Mouse (Mus musculus): ENCODE results near the gene Disc1.

Gene Disc1

DNA sequence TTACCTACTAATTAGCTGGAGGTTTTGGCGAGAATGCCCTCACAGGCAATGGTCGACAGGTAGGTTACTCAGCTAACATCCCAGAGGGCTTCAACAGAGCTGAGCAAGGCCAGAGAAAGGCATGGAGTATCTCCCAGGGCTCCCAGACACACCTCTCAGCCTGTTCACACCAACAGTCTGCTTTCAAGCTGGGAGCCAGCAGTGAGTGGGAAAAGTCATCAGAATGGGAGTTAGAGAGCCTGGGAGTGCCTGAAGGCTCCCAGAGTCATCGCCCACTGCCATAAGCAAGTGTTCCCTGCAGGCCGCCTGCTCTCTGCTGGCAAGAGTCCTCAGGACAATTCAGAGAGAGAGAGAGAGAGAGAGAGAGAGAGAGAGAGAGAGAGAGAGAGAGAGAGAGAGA, 167.1 kb downstream of the Disc1 start:
- DNase-seq (ENCODE audit: low spot score in 2 of 2): peak; percentile 27 to 31

DNA sequence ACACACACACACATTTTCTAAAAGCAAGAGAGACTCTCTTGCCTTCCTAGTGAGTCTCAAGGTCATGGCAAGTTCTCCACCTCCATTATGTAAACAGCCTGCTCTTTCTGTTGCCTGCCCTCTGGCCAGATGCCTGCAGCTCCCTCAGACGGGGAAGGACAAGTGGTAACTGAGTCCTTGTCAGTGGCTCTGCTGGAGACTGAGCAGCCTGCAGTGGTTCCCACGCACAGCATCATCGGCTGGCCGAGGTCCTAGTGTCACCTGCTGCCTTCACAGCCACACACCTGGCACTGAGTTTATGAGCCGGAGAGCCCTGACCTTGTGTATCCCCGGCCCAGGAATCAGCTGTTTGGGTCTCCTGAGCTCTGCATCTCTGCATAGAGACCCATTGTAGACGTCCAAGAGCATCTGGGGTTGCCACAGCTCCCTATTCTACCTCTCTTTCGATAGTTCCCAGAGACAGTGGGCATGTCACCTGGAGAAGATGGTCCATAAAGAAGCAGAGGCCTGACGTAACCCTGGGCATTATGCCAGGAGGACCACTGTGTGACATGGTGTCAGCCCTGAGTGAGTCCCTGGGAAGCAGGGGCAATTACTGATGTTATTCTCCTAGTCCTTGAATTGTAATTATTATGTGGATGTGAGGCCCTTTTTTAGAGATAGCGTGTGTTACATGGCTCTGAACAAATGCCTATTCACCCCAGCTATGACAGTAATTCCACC, 169.2 kb downstream of the Disc1 start:
- no peak for DNase-seq (ENCODE audit: low spot score in 2 of 2)

GRCm38 (mm10) chr8:125224271-125224699, 170.3 kb downstream of the Disc1 start:
- no peak for DNase-seq (ENCODE audit: low spot score in 2 of 2)

DNA sequence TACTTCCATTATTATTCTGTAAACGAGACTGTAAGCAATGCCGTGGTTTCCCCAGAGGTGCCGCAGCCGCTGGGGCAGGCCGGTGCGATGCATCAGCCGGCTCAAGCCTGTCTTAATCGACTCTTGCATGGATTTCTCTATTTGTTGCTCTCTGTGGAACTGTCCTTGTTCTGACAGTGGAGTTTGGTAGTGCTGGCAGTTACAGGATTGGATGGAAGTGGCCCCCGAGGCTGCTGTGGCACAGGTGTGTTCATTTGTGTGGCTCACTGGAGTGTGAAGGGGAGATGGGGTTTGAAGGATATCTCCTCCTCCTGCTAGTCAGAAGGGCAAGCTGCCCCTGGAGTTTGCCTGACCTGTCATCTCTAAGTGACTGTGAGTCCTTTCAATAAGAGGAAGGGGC, 171.3 kb downstream of the Disc1 start:
- DNase-seq (ENCODE audit: low spot score in 2 of 2): no peak

- DNase-seq (ENCODE audit: low spot score in 2 of 2): no peak
Observed at GRCm38 (mm10) chr8:125226989-125227624, 173.1 kb downstream of the Disc1 start.

DNA sequence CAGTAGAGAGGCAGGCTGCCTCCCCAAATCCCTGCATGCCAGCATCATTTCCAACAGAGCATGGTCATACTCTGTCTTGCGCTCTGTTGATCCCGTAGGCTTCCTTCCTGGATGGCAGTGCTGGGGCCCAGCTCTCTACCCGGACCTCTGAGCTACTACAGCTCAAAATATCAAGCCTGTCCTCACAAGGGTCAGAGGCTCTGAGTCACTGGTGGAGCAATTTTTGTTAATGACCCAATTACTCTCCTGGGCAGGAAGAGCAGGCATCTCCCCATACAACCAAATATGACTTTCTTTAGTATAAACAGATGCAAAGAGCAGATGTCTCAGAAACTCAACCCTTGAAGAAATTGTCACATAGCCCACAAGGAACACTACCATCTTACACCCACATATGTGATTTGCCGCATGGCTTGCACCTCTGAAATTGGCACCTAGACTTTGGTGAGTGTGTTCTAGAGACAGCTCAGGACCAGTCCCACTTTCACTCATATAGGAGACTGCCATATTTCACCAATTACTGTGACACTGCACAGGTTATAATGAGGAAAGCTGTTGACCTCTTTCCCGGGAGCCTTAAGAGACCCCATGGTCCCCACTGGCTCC, 176.6 kb downstream of the Disc1 start:
- peak; percentile 32 to 56 for DNase-seq (ENCODE audit: low spot score in 2 of 2)

GRCm38 (mm10) chr8:125232724-125233123, 178.7 kb downstream of the Disc1 start:
- no peak for DNase-seq (ENCODE audit: low spot score in 2 of 2)

- DNase-seq (ENCODE audit: low spot score in 2 of 2): peak; percentile 39 to 53
Observed at GRCm38 (mm10) chr8:125235898-125236835, 182.2 kb downstream of the Disc1 start.

GRCm38 (mm10) chr8:125240763-125241162, 186.8 kb downstream of the Disc1 start:
- no peak for DNase-seq (ENCODE audit: low spot score in 2 of 2)

- DNase-seq (ENCODE audit: low spot score in 2 of 2): no peak
Observed at GRCm38 (mm10) chr8:125242382-125242781, 188.4 kb downstream of the Disc1 start.

DNA sequence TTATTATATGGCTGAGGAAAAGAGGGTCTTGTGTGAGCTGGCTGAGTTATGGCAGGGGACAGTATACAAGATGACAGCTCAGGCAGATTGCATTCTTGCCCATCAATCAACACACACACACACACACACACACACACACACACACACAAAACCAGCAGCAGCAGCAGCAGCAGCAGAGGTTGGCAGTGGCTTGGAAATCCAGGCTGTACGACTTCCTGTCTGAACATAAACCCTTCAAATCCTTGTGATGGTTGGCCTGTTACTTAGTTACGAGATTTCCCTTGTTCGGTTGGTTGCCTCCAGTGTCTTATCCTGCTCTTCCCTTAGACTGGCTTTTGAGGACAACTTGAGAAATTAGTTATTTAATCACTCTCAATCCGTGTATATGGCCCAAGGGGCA, 188.9 kb downstream of the Disc1 start:
- DNase-seq (ENCODE audit: low spot score in 2 of 2): no peak

DNA sequence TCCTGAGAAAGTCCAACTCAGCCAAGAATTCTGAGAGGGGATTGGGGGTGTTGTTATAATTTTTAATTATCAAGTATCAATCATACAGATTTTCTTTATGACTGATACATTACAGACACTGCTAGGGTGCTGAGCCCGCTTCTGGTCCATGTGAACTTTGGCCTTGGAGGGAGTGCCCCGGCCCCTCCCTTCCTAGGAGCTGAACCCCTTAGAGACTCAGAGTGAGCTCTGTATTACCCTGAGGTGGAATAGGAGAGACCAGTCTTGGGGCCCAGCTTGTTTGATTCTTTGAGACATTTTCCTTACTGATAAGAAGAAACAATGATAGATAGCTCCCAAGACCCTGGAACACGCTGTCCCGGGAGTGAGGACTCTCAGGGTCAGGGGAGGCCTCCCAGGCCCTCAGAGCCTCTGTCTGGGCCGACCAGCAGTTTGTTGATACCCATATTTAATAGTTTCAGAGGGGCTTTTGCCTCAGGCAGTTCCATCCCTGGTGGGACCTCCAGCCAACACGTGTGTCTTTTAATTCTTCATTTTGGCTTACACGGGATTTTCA, 192.8 kb downstream of the Disc1 start:
- DNase-seq (ENCODE audit: low spot score in 2 of 2): no peak

GRCm38 (mm10) chr8:125247349-125247748, 193.4 kb downstream of the Disc1 start:
- no peak for DNase-seq (ENCODE audit: low spot score in 2 of 2)

DNA sequence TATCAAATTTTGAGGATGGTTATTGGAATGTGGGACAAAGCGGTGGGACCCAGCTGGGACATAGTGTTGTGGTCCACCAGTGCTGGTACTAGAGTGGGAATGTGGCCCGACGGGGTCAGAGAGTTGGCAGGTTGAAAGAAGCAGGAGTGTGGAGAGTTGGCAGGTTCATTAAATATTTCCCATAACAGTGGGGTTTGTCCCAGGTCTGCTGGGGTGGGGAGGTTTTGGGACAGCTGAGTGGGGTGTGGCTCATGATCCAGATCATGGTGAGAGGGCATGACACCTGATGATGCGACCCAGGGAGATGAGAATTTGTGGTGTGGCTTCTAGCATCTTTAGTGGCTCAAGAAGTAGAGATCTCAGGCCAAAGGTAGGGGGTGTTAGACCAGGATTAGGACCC, 199.0 kb downstream of the Disc1 start:
- no peak for DNase-seq (ENCODE audit: low spot score in 2 of 2)

DNA sequence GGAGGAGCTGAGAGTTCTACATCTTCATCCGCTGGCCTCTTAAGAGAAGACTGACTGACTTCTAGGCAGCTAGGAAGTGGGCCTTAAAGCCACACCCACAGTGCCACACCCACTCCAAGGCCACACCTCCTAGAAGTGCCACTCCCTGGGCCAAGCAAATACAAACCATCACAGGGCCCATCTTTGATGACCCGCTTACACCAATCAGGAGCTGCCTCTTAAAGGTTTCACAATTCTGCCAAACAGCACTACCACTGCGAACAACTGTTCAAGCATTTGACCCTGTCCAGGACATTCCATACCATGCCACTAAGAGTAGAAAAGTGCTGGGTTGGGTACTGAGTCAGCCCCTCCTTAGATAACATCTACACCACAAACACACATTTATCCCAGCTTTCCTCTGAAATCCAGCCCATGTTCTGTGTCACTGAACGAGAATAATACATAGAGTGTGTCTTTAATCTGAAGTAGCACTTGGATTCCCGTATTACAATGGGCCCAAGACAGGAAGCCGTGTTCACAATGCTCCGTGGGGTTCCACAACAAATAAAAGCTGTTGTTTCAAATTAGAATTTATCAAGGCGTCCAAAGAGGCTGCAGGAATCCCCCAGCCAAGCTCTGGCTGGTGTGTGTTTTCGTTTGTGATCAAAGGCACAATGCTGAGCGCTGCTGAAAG, 199.6 kb downstream of the Disc1 start:
- DNase-seq (ENCODE audit: low spot score in 2 of 2): no peak

- DNase-seq (ENCODE audit: low spot score in 2 of 2): peak; percentile 92 to 95
Observed at GRCm38 (mm10) chr8:125254188-125255005, 200.4 kb downstream of the Disc1 start.

- DNase-seq (ENCODE audit: low spot score in 2 of 2): peak; percentile 53 to 64
Observed at GRCm38 (mm10) chr8:125255006-125255685, 201.2 kb downstream of the Disc1 start.

DNA sequence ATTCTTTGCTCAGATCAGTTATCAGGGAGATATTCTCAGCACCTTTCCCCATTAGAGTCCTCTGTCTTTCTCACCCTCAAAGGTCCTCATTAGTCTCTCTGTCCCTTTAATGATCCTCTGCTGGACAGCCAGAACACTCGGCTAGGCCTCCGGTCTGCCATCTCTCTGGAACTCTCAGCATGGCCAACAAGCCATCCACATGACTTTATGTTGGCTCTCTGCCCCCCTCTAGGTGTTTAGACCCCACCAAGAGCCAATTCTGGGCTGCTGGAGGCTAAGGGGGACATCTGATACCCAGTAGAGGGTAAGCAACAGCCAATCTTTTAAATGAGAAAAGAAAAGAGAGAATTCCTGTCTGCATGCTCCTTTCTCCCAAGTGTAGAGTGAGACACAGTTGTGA, 203.7 kb downstream of the Disc1 start:
- no peak for DNase-seq (ENCODE audit: low spot score in 2 of 2)

DNA sequence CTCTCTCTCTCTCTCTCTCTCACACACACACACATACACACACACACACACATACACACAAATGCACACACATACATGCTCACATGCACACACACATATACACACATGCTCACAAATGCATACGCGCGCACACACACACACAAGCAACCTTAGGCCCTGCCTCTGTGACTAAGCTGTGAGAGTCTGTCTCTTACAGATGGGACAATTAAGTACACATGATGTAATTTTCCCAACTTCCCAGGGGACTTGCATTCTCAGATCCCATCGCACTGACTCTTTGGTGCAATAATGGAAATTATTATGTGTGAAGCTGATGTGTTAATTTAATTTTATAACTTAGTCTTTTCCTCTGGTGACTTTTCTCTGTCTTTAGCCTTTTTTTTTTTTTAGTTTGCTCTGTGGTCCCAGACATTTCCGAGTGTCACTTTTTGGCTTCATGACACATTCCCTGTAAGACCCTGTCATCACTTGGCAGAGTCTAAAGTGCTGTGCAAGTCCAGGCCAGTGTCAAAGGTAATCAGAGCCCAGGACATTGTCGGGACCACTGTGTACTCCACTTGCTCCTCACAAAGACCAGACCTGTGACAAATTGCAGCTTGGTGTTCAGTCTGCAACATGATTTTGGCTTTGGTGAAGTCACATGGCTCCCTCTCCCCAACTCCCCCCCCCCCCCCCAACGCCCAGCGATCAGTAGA, 205.0 kb downstream of the Disc1 start:
- no peak for DNase-seq (ENCODE audit: low spot score in 2 of 2)

Measured in frontal cortex, postnatal 36 days (tissue).